Mouse (Mus musculus): ENCODE data around the gene Slc43a1. TPM values are rescaled to one million over a fixed set of nuclear protein-coding genes. Genes with fewer than 3 reads are reported as not detected.

Gene Slc43a1
- polyA plus RNA-seq (2012; rRNA removed; ENCODE audit: low replicate concordance) = 1.8 and 3.4 TPM in 2 replicates

DNA sequence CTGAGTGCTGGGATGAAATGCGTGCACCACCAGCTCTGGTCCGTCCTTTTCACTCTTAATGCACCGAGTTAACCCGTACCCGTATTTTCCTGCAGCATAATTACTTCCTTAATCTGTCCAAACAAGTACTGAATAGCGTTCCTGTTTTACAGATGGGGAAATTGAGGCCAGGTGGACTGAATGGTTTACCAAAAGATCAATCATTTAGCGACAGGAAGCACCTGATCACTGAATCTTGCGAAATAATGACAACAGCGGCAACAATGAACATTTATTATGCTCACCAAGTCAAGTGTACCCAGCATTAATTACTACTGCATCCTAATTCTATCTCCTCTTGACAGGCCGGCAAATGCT, at the start of gene Slc43a1:
Gene Slc43a1, plus strand, starts transcription at position 258 of the 357 bp plus-strand sequence.

DNA sequence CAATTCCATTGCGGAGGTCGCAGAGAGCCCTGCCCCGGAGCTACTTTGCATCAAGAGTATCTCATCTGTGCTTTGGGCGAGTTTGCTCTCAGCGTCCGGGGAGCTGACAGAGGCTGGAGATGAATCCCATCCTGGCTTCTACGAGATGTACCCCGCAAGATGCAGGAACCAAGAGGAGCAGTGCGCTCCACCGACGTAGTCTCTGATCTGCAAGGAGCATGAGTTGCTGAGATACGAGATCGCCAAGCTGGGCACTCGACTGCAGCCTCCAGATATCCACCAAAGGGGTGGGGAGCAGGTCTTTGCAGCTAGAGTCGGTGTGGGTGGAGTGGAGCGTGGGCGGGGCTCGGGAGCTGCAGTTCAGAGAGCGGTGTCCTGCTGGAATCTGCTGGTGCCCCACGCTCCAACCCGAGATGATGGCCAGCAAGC, 40.1 kb upstream of the Slc43a1 start, which contains the start of gene Ube2l6:
Gene Ube2l6, plus strand, starts transcription at position 336 of the 429 bp plus-strand sequence.

DNA sequence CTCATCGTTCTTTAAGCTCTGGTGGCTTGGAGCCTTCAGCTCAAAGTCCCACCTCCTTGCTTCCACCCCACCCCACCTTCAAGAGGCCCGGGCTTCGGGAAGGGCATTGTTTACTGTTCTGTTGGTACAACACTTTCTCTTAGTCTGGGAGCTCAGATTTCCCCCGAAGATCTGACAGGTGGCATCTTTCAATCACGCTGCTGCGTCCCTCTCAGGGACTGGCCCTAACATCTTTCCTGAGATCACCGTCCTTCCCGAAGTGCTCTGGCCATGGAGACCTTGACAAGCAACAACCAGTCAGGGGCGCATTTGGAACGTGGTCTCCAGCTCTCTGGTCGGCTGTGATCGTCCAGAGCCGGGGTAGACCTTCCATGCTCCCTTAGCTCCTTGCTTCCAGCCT, 16.1 kb upstream of the Slc43a1 start, which contains the start of gene Smtnl1:
Gene Smtnl1, minus strand, starts transcription at position 101 of the 400 bp plus-strand sequence.

DNA sequence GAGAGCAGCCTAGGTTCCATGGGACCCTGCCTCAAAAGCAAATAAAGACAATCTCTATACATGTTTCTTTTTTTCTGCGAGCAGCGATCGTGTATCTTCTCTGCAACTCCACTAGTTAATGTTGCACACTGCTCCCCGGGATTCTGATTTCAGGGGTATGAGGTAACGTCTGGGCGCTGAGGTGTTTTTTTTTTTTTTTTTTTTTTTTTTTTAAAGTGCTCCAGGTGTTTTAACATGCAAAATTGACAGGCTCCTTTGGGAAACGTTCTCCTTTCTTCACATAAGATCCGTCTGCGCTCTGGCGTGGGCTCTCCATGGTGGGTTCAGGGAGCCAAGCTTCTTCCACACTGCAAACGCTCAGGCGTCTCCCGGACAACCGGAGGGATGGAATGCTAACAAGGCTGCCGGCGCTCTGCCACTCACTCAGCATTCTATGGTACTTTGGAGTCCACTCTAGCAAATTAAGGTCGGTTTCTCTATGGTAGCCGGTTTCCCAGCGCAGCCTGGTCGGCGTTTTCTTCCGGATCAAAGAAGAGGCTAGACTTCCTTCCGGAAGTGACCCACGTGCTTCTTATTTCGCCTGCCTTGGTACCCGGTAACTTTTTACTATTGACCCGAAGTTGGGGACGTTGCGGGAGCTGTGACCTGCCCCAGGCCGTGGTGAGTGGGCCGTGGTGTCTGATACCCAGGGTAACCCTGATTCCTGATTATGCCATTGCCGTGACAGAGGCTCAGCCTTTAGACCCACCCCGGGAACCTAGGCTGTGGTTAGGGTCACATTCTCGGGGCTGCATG, 12.0 kb upstream of the Slc43a1 start, which contains the start of gene Timm10:
Gene Timm10, plus strand, starts transcription at position 510 of the 795 bp plus-strand sequence.

GRCm38 (mm10) chr2:84886234-84886731, 47.6 kb downstream of the Slc43a1 start, which contains the start of gene Rtn4rl2:
Rtn4rl2 (minus strand) TSS chr2:84886710.

Other genes starting within 250 kb of the Slc43a1 start
- 27.3 and 34.7 TPM in 2 replicates for gene Ctnnd1, start 188.1 kb upstream of the Slc43a1 start, polyA plus RNA-seq (2012; rRNA removed; ENCODE audit: low replicate concordance)
- gene Btbd18, start 179.8 kb upstream of the Slc43a1 start, polyA plus RNA-seq (2012; rRNA removed; ENCODE audit: low replicate concordance) = not detected in 2 replicates
- 40.6 and 43.2 TPM in 2 replicates for gene Selenoh, start 168.1 kb upstream of the Slc43a1 start, polyA plus RNA-seq (2012; rRNA removed; ENCODE audit: low replicate concordance)
- not detected in 2 replicates for gene Gm28635, start 160.8 kb upstream of the Slc43a1 start, polyA plus RNA-seq (2012; rRNA removed; ENCODE audit: low replicate concordance)
- 3.8 and 7.3 TPM in 2 replicates for gene Med19, start 160.4 kb upstream of the Slc43a1 start, polyA plus RNA-seq (2012; rRNA removed; ENCODE audit: low replicate concordance)
- 18.5 and 60.4 TPM in 2 replicates for gene Tmx2, start 159.7 kb upstream of the Slc43a1 start, polyA plus RNA-seq (2012; rRNA removed; ENCODE audit: low replicate concordance)
- 31.5 and 33.1 TPM in 2 replicates for gene Zdhhc5, start 123.7 kb upstream of the Slc43a1 start, polyA plus RNA-seq (2012; rRNA removed; ENCODE audit: low replicate concordance)
- gene Clp1, start 111.5 kb upstream of the Slc43a1 start, polyA plus RNA-seq (2012; rRNA removed; ENCODE audit: low replicate concordance) = 4.8 and 8.4 TPM in 2 replicates
- gene Ypel4, start 104.8 kb upstream of the Slc43a1 start, polyA plus RNA-seq (2012; rRNA removed; ENCODE audit: low replicate concordance) = 1.3 and 2.3 TPM in 2 replicates
- gene Gm19426, start 95.2 kb upstream of the Slc43a1 start, polyA plus RNA-seq (2012; rRNA removed; ENCODE audit: low replicate concordance) = not detected in 2 replicates
- 91.3 and 98.4 TPM in 2 replicates for gene Serping1, start 63.4 kb upstream of the Slc43a1 start, polyA plus RNA-seq (2012; rRNA removed; ENCODE audit: low replicate concordance)
- gene Ube2l6, start 40.0 kb upstream of the Slc43a1 start, polyA plus RNA-seq (2012; rRNA removed; ENCODE audit: low replicate concordance) = 29.3 and 114 TPM in 2 replicates
- gene Smtnl1, start 16.2 kb upstream of the Slc43a1 start, polyA plus RNA-seq (2012; rRNA removed; ENCODE audit: low replicate concordance) = not detected in 2 replicates
- 19.8 and 23.5 TPM in 2 replicates for gene Timm10, start 11.9 kb upstream of the Slc43a1 start, polyA plus RNA-seq (2012; rRNA removed; ENCODE audit: low replicate concordance)
- 4.3 and 17.8 TPM in 2 replicates for gene Rtn4rl2, start 47.9 kb downstream of the Slc43a1 start, polyA plus RNA-seq (2012; rRNA removed; ENCODE audit: low replicate concordance)
- 16.4 and 16.8 TPM in 2 replicates for gene Slc43a3, start 97.7 kb downstream of the Slc43a1 start, polyA plus RNA-seq (2012; rRNA removed; ENCODE audit: low replicate concordance)
- gene Prg2, start 141.6 kb downstream of the Slc43a1 start, polyA plus RNA-seq (2012; rRNA removed; ENCODE audit: low replicate concordance) = 1.2 and 1.7 TPM in 2 replicates
- not detected in 2 replicates for gene Prg3, start 149.4 kb downstream of the Slc43a1 start, polyA plus RNA-seq (2012; rRNA removed; ENCODE audit: low replicate concordance)
- 43.0 and 56.0 TPM in 2 replicates for gene Ssrp1, start 198.4 kb downstream of the Slc43a1 start, polyA plus RNA-seq (2012; rRNA removed; ENCODE audit: low replicate concordance)
- 0.11 and 0.15 TPM in 2 replicates for gene P2rx3, start 198.6 kb downstream of the Slc43a1 start, polyA plus RNA-seq (2012; rRNA removed; ENCODE audit: low replicate concordance)
- gene Tnks1bp1, start 209.2 kb downstream of the Slc43a1 start, polyA plus RNA-seq (2012; rRNA removed; ENCODE audit: low replicate concordance) = 44.5 and 49.1 TPM in 2 replicates

Measured in duodenum, adult 2 months (tissue).